Mouse (Mus musculus) liver, embryonic 14.5 days (tissue): Measurements from ENCODE around the gene Gadd45a. TPM values are rescaled to one million over a fixed set of nuclear protein-coding genes. Genes with fewer than 3 reads are reported as not detected.

Experiments used
- ATAC-seq: fragments of 200-750 bp; cut with Nextera tagmentation; 2 replicates; pipeline ENCODE4 v1.8.0; 2017; ENCODE audit warnings: moderate number of reproducible peaks, mild to moderate bottlenecking, moderate library complexity; ENCODE audit not compliant: insufficient read depth
- DNase-seq, 3 experiments: peaks; one replicate each; pipeline ENCODE4 v3.0.0-alpha.2; 2012 to 2013; ENCODE audit warnings: low read depth in 3 of 3, low spot score in 3 of 3
- H3K27ac ChIP-seq: fragments of 300-500 bp; sonication (generic); 2 replicates; pipeline ENCODE4 v1.5.1; 2014; ENCODE audit warnings: moderate library complexity, mild to moderate bottlenecking, control low read depth, inconsistent platforms
- H3K27me3 ChIP-seq: fragments of 300-500 bp; sonication (generic); 2 replicates; pipeline ENCODE4 v1.6.1; 2014; ENCODE audit warnings: mild to moderate bottlenecking, low read length, moderate library complexity; ENCODE audit not compliant: control insufficient read depth, insufficient read depth
- H3K36me3 ChIP-seq: fragments of 300-500 bp; sonication (generic); replicated peaks from 2 replicates; pipeline ENCODE4 v1.6.1; 2014; ENCODE audit warnings: low read depth; ENCODE audit not compliant: control insufficient read depth, insufficient read depth
- H3K4me1 ChIP-seq, 2 experiments: fragments of 200-500 bp in 1 of 2; fragments of 300-500 bp in 1 of 2; sonication (generic) in 1 of 2; replicated peaks; 2 replicates each; pipeline ENCODE4 v1.6.1; 2012 to 2014; ENCODE audit warnings: antibody characterized with exemption in 1 of 2, inconsistent platforms in 1 of 2, low read length in 1 of 2; ENCODE audit not compliant: control insufficient read depth in 2 of 2, insufficient read depth in 2 of 2
- H3K4me2 ChIP-seq: fragments of 300-500 bp; sonication (generic); 2 replicates; pipeline ENCODE4 v1.6.1; 2014; ENCODE audit warnings: low read depth, mild to moderate bottlenecking, control low read depth, moderate library complexity
- H3K4me3 ChIP-seq, 2 experiments: fragments of 200-500 bp in 1 of 2; fragments of 300-500 bp in 1 of 2; sonication (generic) in 1 of 2; 2 replicates each; pipeline ENCODE4 v1.5.1; 2012 to 2014; ENCODE audit warnings: low read depth in 2 of 2, low read length in 2 of 2, mild to moderate bottlenecking in 2 of 2, control low read depth in 1 of 2, inconsistent platforms in 1 of 2, moderate library complexity in 1 of 2; ENCODE audit not compliant: insufficient read depth in 1 of 2
- H3K9ac ChIP-seq: fragments of 300-500 bp; sonication (generic); replicated peaks from 2 replicates; pipeline ENCODE4 v1.6.1; 2014; ENCODE audit warnings: mild to moderate bottlenecking, control low read depth, moderate library complexity
- H3K9me3 ChIP-seq: fragments of 300-500 bp; sonication (generic); 2 replicates; pipeline ENCODE4 v1.6.1; 2016; ENCODE audit warnings: low read length, mixed read lengths; ENCODE audit not compliant: control insufficient read depth
- CTCF ChIP-seq: IDR thresholded peaks from 2 replicates; pipeline ENCODE4 v1.5.1; 2016; ENCODE audit warnings: antibody characterized with exemption, low read depth, control low read depth
- EP300 ChIP-seq: IDR thresholded peaks from 2 replicates; pipeline ENCODE4 v1.6.1; 2016; ENCODE audit warnings: antibody characterized with exemption, low read depth
- WGBS: fragments of 180-500 bp; shearing (Covaris S2); extraction: QIAGEN DNeasy Blood & Tissue Kit; methylation state at CpG from one replicate; pipeline ENCODE4 v1.1.7; 2014; ENCODE audit not compliant: insufficient replicate concordance; 5-methylcytosine and 5-hydroxymethylcytosine counted together
- polyA plus RNA-seq, 2 experiments: library from polyadenylated mRNA; depleted of rRNA in 1 of 2; stranded (reverse) in 1 of 2; unstranded in 1 of 2; fragments of >200 nt; fragmentation: Nextera tagmentation in 1 of 2; extraction: Ambion mirVana in 1 of 2; gene quantifications; 2 replicates each; pipeline versions ENCODE4 v1.2.1 to v1.2.3; 2012 to 2014

Gene Gadd45a
- polyA plus RNA-seq, 2 experiments: 49.8 to 90.4 TPM

DNA sequence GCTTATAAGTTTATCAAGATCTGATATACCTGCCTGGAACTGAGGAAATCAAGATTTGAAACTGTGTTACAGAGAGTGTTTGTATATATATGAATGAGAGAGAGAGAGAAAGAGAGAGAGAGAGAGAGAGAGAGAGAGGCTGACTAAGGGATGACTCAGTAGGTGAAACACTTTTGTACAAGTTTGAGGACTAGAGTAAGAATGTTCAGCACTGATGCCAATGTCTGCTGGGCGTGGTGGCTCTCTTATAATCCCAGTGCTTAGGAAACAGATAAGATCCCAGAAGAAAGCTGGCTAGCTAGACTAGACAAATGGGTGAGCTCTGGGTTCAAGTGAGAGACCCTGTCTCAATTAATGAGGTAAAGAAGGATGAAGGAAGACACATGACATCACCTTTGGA, 34.4 kb upstream of the Gadd45a start:
- Histone ChIP-seq H3K9me3 (no peaks in the 10 kb centered on the region), H3K36me3 (no peaks in the 10 kb centered on the region), H3K27ac (no peak overlapping the region), H3K4me1 (peaks cover 0 to 6% of the 10 kb centered on the region in 2 experiments; a peak in 2 of 4 replicates), H3K4me2 (no peak overlapping the region), H3K27me3 (no peaks in the 10 kb centered on the region), H3K4me3 (no peak overlapping the region), H3K9ac (no peak overlapping the region)
- ATAC-seq (no peak), DNase-seq (no peak)
- TF ChIP-seq CTCF: no peak
- no peak for TF ChIP-seq EP300
- 43% methylated on average over 1 of the region's 1 CpGs for WGBS

DNA sequence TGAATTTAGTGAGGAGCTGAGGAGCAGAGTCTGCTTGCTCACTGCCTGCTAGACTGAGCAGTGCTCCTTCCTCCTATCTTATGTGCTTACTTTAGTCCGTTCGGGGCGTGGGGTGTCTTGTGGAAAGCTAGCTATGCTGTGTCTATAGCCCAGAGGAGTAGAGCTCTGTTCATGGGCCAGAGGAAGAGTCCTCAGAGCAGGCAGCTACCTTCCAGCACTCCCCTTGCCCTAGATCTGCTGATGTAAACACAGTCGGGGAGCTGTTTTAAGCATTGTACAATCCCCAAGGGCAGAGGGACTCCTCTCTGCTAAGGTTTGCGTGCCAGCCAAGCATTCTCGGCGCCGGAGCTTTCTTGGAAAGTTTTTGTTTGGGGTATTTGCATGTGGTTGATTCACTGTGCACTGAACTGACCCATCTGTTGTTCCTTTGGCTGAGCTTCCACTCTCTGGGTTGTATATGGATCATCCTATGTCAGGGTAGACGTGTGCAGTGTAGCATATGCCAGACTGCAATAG, 32.6 kb upstream of the Gadd45a start:
- WGBS: 52% methylated on average over 9 of the region's 9 CpGs
- no peak overlapping the region for H3K9ac ChIP-seq
- no peak overlapping the region for H3K4me2 ChIP-seq
- H3K4me3 ChIP-seq: no peak overlapping the region
- H3K27ac ChIP-seq: no peak overlapping the region
- no peaks in the 10 kb centered on the region for H3K9me3 ChIP-seq
- no peak for TF ChIP-seq CTCF
- no peak for TF ChIP-seq EP300
- peaks cover 0 to 6% of the 10 kb centered on the region in 2 experiments; a peak in 2 of 4 replicates for H3K4me1 ChIP-seq
- no peaks in the 10 kb centered on the region for H3K36me3 ChIP-seq
- no peaks in the 10 kb centered on the region for H3K27me3 ChIP-seq
- DNase-seq (no peak), ATAC-seq (no peak)

DNA sequence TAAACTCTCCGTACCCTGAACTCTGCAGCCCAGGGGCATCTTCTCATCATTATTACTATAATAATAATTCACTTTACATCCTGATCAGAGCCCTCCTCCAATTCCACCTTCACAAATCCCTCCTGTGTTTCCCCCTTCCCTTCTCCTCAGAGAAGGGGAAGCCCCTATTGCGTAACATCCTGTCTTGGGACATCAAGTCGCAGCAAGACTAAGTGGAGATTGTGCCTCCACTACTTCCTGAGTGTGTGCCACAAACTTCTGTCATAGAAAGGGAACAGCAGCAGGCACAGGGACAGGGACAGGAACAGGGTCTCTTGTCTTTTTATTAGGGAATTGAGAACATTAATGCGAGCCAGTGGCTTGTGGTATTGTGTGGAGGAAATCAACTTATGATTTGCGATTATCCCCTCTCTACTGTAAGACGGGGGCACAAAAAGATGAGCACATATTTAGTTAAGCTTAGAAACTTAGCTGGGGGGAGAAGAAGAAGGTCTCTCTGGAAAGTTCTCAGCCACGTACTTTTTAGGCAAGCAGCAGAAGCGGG, 32.0 kb upstream of the Gadd45a start:
- no peak overlapping the region for H3K9ac ChIP-seq
- TF ChIP-seq CTCF: no peak
- TF ChIP-seq EP300: no peak; the same call in 1 of the 2 replicates
- H3K36me3 ChIP-seq: no peaks in the 10 kb centered on the region
- peaks cover 0 to 6% of the 10 kb centered on the region in 2 experiments; a peak in 2 of 4 replicates for H3K4me1 ChIP-seq
- no peak for DNase-seq
- H3K9me3 ChIP-seq: no peaks in the 10 kb centered on the region
- no peak overlapping the region for H3K4me3 ChIP-seq
- H3K27me3 ChIP-seq: no peaks in the 10 kb centered on the region
- no peak for ATAC-seq
- WGBS: 37% methylated on average over 8 of the region's 8 CpGs
- no peak overlapping the region for H3K27ac ChIP-seq
- no peak overlapping the region for H3K4me2 ChIP-seq

DNA sequence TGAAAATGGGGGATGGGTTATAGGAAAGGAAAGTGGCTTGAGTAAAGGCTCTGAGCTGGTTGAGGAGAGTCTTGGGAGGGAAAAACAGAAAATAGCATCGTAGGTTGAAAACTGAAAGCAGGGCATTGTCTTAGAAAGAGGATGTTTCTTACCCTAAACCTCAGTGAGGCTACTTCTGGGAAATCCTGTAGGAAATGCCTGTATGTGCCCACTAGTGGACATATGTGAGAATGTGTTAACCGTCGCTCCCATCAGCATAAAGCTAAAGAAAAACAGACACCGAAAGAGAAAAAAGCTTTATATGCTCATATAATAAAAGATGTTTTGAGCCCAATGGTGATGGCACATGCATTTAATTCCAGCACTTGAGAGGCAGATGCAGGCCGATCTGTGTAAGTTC, 22.8 kb upstream of the Gadd45a start:
- no peak for DNase-seq

DNA sequence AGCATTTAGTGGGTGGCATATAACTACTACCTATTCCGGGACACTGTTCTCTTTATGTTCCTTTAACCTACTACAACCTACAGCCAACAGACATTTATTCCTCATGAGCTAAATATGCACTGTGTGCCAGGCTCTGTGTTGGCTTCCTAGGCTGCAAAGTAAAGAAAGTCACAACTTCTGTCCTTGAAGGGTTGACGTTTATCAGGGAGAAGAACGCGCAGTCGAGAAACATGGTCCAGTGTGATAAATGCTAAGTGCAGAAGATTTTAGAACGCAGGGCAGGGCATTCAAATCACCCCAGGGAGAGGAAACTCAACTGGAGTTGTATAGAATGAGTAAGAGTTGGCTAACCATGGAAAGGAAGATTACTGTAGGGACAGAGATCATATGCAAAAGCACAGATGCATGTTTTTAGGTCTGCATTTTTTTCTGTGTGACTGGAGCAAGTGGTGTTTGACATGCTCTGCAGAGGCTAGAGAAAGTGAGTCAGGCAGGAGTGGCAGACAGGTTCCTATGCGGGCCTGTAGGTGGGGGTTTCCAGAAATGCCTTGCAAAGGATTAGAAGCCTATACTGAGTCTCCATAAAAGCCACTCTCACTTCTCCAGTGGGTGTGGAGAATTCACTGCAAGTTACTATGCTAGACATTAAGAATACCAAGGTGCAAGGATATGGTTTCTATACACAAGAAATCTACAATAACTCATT, 20.9 kb upstream of the Gadd45a start:
- Histone ChIP-seq H3K36me3 (no peaks in the 10 kb centered on the region), H3K9me3 (no peaks in the 10 kb centered on the region), H3K9ac (peak overlapping the region; percentile 54), H3K4me3 (no peak overlapping the region), H3K27me3 (no peaks in the 10 kb centered on the region), H3K4me1 (peaks cover 33 to 37% of the 10 kb centered on the region in 2 experiments), H3K27ac (peak overlapping the region; percentile 83), H3K4me2 (peak overlapping the region; percentile 57)
- DNase-seq: peak; percentile 81 to 85 (median 82)
- ATAC-seq: peak; percentile 93
- TF ChIP-seq EP300 (peak; percentile 91), CTCF (peak; percentile 15; the same call in 1 of the 2 replicates)
- WGBS: 23% methylated on average over 7 of the region's 7 CpGs

More for the DNA sequence above, 22.8 kb upstream of the Gadd45a start:
- peaks cover 33 to 37% of the 10 kb centered on the region in 2 experiments for H3K4me1 ChIP-seq
- no peak overlapping the region for H3K9ac ChIP-seq
- no peak overlapping the region for H3K4me2 ChIP-seq
- no peaks in the 10 kb centered on the region for H3K9me3 ChIP-seq
- no peaks in the 10 kb centered on the region for H3K36me3 ChIP-seq
- no peak overlapping the region for H3K27ac ChIP-seq
- TF ChIP-seq CTCF (no peak), EP300 (no peak)
- no peak for ATAC-seq
- H3K4me3 ChIP-seq: no peak overlapping the region
- 57% methylated on average over 5 of the region's 5 CpGs for WGBS
- no peaks in the 10 kb centered on the region for H3K27me3 ChIP-seq
